Mouse (Mus musculus) CH12.LX (cell line): ENCODE measurements around the gene Ston2. TPM values are rescaled to one million over a fixed set of nuclear protein-coding genes. Genes with fewer than 3 reads are reported as not detected.

Source experiments
- DNase-seq: peaks from one replicate; pipeline ENCODE4 v3.0.0-alpha.2; 2013; ENCODE audit errors: extremely low read depth
- H3K27ac ChIP-seq: 2 replicates; pipeline ENCODE4 v1.5.1; 2012; ENCODE audit warnings: low read depth, mild to moderate bottlenecking, control low read depth, moderate library complexity; ENCODE audit not compliant: insufficient read depth
- H3K27me3 ChIP-seq: replicated peaks from 2 replicates; pipeline ENCODE3; 2012; ENCODE audit warnings: inconsistent platforms
- H3K36me3 ChIP-seq, 2 experiments: replicated peaks in 1 of 2; 2 replicates each; pipeline versions ENCODE3 to v1.6.1; 2012; ENCODE audit warnings: inconsistent platforms in 1 of 2, low read length in 1 of 2, mild to moderate bottlenecking in 1 of 2, mixed read lengths in 1 of 2, moderate library complexity in 1 of 2; ENCODE audit not compliant: control insufficient read depth in 1 of 2, insufficient read depth in 1 of 2
- H3K4me1 ChIP-seq, 2 experiments: 2 replicates each; pipeline ENCODE4 v1.6.1; 2012; ENCODE audit warnings: inconsistent platforms in 1 of 2, moderate library complexity in 1 of 2; ENCODE audit not compliant: insufficient read depth in 2 of 2, control insufficient read depth in 1 of 2
- H3K4me2 ChIP-seq: 2 replicates; pipeline ENCODE4 v1.6.1; 2012; ENCODE audit warnings: low read depth, mild to moderate bottlenecking, control low read depth; ENCODE audit not compliant: poor library complexity, insufficient read depth, severe bottlenecking
- H3K4me3 ChIP-seq, 3 experiments: fragments of 150-350 bp in 1 of 3; sonication (generic) in 1 of 3; replicated peaks in 1 of 3; 2 replicates each; pipeline versions ENCODE3 to v1.5.1; 2011 to 2012; ENCODE audit warnings: low read depth in 2 of 3, low read length in 2 of 3, mild to moderate bottlenecking in 2 of 3, moderate library complexity in 2 of 3, control low read depth in 1 of 3, improper control_type of control experiment in 1 of 3, inconsistent platforms in 1 of 3, mixed read lengths in 1 of 3; ENCODE audit not compliant: poor library complexity in 1 of 3
- H3K79me2 ChIP-seq: replicated peaks from 2 replicates; pipeline ENCODE4 v1.6.1; 2012; ENCODE audit warnings: mild to moderate bottlenecking, moderate library complexity; ENCODE audit not compliant: control insufficient read depth, poor library complexity, insufficient read depth, severe bottlenecking; ENCODE audit errors: extremely low read depth
- H3K9ac ChIP-seq: 2 replicates; pipeline ENCODE4 v1.6.1; 2012; ENCODE audit warnings: low read depth, mild to moderate bottlenecking, control low read depth, moderate library complexity; ENCODE audit not compliant: insufficient read depth
- H3K9me3 ChIP-seq: replicated peaks from 2 replicates; pipeline ENCODE3; 2012; ENCODE audit warnings: low read length, inconsistent platforms, mixed read lengths
- BHLHE40 ChIP-seq: IDR thresholded peaks from 2 replicates; pipeline ENCODE4 v1.6.1; 2011; ENCODE audit warnings: mild to moderate bottlenecking, low read depth, low read length, improper control_type of control experiment
- CHD2 ChIP-seq: IDR thresholded peaks from 2 replicates; pipeline ENCODE4 v1.6.1; 2011; ENCODE audit warnings: low read length, improper control_type of control experiment
- E2F4 ChIP-seq: IDR thresholded peaks from 2 replicates; pipeline ENCODE4 v1.6.1; 2011; ENCODE audit warnings: low read depth, low read length, improper control_type of control experiment; ENCODE audit not compliant: insufficient replicate concordance
- MAFK ChIP-seq: IDR thresholded peaks from 2 replicates; pipeline ENCODE4 v1.6.1; 2011; ENCODE audit warnings: low read length, improper control_type of control experiment; ENCODE audit not compliant: insufficient replicate concordance
- MAX ChIP-seq: IDR thresholded peaks from 2 replicates; pipeline ENCODE4 v1.6.1; 2011; ENCODE audit warnings: low read length, improper control_type of control experiment
- MYC ChIP-seq: IDR thresholded peaks from 2 replicates; pipeline ENCODE4 v1.6.1; 2011; ENCODE audit warnings: low read depth, mild to moderate bottlenecking, improper control_type of control experiment, low read length
- NELFE ChIP-seq: IDR thresholded peaks from 2 replicates; pipeline ENCODE4 v1.6.1; 2011; ENCODE audit warnings: low read depth, low read length, improper control_type of control experiment
- PAX5 ChIP-seq: IDR thresholded peaks from 2 replicates; pipeline ENCODE4 v1.6.1; 2012; ENCODE audit warnings: low read length, inconsistent platforms, mixed read lengths
- POLR2A ChIP-seq: IDR thresholded peaks from 2 replicates; pipeline ENCODE4 v1.6.1; 2011; ENCODE audit warnings: low read depth, mild to moderate bottlenecking, improper control_type of control experiment, low read length
- POLR2AphosphoS2 ChIP-seq: IDR thresholded peaks from 2 replicates; pipeline ENCODE4 v1.6.1; 2011; ENCODE audit warnings: low read depth, low read length, improper control_type of control experiment
- SIN3A ChIP-seq: IDR thresholded peaks from 2 replicates; pipeline ENCODE4 v1.6.1; 2012; ENCODE audit warnings: low read length, improper control_type of control experiment, inconsistent platforms
- TBP ChIP-seq: conservative IDR thresholded peaks from 2 replicates; pipeline ENCODE4 v1.6.1; 2011; ENCODE audit warnings: low read depth, low read length, improper control_type of control experiment
- USF2 ChIP-seq: conservative IDR thresholded peaks from 2 replicates; pipeline ENCODE4 v1.6.1; 2011; ENCODE audit warnings: low read depth, low read length, improper control_type of control experiment
- ZMIZ1 ChIP-seq: IDR thresholded peaks from 2 replicates; pipeline ENCODE4 v1.6.1; 2012; ENCODE audit warnings: low read depth, mild to moderate bottlenecking, inconsistent platforms, low read length, improper control_type of control experiment
- dilution Hi-C: fragments of 300-500 bp; cut with MboI; formaldehyde crosslinking; loops from 2 replicates; pipeline ENCODE4 v1.14.3; 2020; ENCODE audit warnings: low sequenced_read_pairs; ENCODE audit not compliant: extremely low pct_unique_long_range_greater_than_20kb, extremely low pct_ligation_motif_present
- in situ Hi-C: fragments of 300-500 bp; cut with MboI; formaldehyde crosslinking; loops from 3 replicates; pipeline ENCODE4 v1.14.3; 2019; ENCODE audit warnings: low sequenced_read_pairs, low pct_ligation_motif_present, low pct_unique_long_range_greater_than_20kb, mixed read lengths
- polyA plus RNA-seq: library from polyadenylated mRNA; unstranded; fragments of >175 nt; gene quantifications from 2 replicates; pipeline ENCODE4 v1.2.1, GENCODE M21; 2012; ENCODE audit warnings: low read depth; ENCODE audit not compliant: insufficient read length
- total RNA-seq, 2 experiments: library from RNA; depleted of rRNA; stranded (reverse); fragments of 300-350 nt in 1 of 2; fragments of >200 nt in 1 of 2; gene quantifications; 2 replicates each; pipeline ENCODE4 v1.2.3; 2012 to 2014

The Ston2 gene
- total and polyA plus RNA-seq, 3 experiments, result 0.21 to 0.34 TPM; not detected in 1

GRCm38 (mm10) chr12:91781432-91781831 is 6.8 kb downstream of the Ston2 start:
- in situ Hi-C loops (loop anchor here (25.0 kb wide), 1 partner anchor 369 kb away; no protein-coding TSS in a partner anchor), dilution Hi-C loops (no loop called here)
- no peak for DNase-seq
- Histone ChIP-seq H3K4me2 (no peak overlapping the region), H3K79me2 (no peaks in the 10 kb centered on the region), H3K4me3 (no peak overlapping the region), H3K9me3 (peaks cover 2% of the 10 kb centered on the region), H3K9ac (no peak overlapping the region; the same call in 1 of the 2 replicates), H3K36me3 (no peaks in the 10 kb centered on the region), H3K27me3 (peaks cover 8% of the 10 kb centered on the region), H3K4me1 (no peaks in the 10 kb centered on the region), H3K27ac (no peak overlapping the region)
- peak; percentile 83 for TF ChIP-seq MAFK
- TF ChIP-seq MAX, result no peak

GRCm38 (mm10) chr12:91780531-91780930 is 7.7 kb downstream of the Ston2 start:
- DNase-seq, result no peak
- in situ Hi-C loops, result loop anchor here (25.0 kb wide), 1 partner anchor 368 kb away; no protein-coding TSS in a partner anchor

GRCm38 (mm10) chr12:91779004-91779365 is 9.2 kb downstream of the Ston2 start:
- Histone ChIP-seq H3K4me1 (peaks cover 2 to 6% of the 10 kb centered on the region in 2 experiments; a peak in 2 of 4 replicates), H3K4me2 (no peak overlapping the region), H3K27me3 (peaks cover 13% of the 10 kb centered on the region), H3K9me3 (peaks cover 2% of the 10 kb centered on the region), H3K4me3 (peak overlapping the region in 1 of 3 experiments; percentile 7), H3K36me3 (no peaks in the 10 kb centered on the region), H3K27ac (no peak overlapping the region), H3K9ac (no peak overlapping the region), H3K79me2 (no peaks in the 10 kb centered on the region)
- dilution Hi-C loops, result no loop called here
- no peak for DNase-seq
- in situ Hi-C loops, result loop anchor here (25.0 kb wide), 1 partner anchor 367 kb away; no protein-coding TSS in a partner anchor
- TF ChIP-seq PAX5 (no peak), MYC (no peak), POLR2AphosphoS2 (no peak), POLR2A (no peak), CHD2 (no peak), NELFE (no peak), TBP (no peak), BHLHE40 (no peak), ZMIZ1 (no peak)

More at GRCm38 (mm10) chr12:91780531-91780930, 7.7 kb downstream of the Ston2 start:
- H3K4me2 ChIP-seq, result no peak overlapping the region
- no peak overlapping the region for H3K4me3 ChIP-seq
- no peak overlapping the region for H3K27ac ChIP-seq
- no peaks in the 10 kb centered on the region for H3K79me2 ChIP-seq
- H3K27me3 ChIP-seq, result peaks cover 9% of the 10 kb centered on the region
- no peaks in the 10 kb centered on the region for H3K4me1 ChIP-seq
- H3K36me3 ChIP-seq, result no peaks in the 10 kb centered on the region
- TF ChIP-seq E2F4 (no peak), SIN3A (no peak), USF2 (no peak), POLR2A (no peak), MAFK (no peak)
- no peak overlapping the region for H3K9ac ChIP-seq
- H3K9me3 ChIP-seq, result peaks cover 2% of the 10 kb centered on the region
- dilution Hi-C loops, result no loop called here
